Mouse (Mus musculus): ENCODE measurements around the gene Rnf20. TPM values are rescaled to one million over a fixed set of nuclear protein-coding genes. Genes with fewer than 3 reads are reported as not detected.
"Not testable (repeated sequence)": the region's sequence is repeated elsewhere in the genome, so short reads cannot be mapped to it uniquely, and the experiment has no call there.

Gene Rnf20
- 19.0 and 21.0 TPM in 2 replicates for polyA plus RNA-seq (2012; ENCODE audit: insufficient read depth, insufficient read length, missing spikeins)

- no peaks in the 10 kb centered on the region for H3K4me1 ChIP-seq (ENCODE audit: control insufficient read depth, insufficient read depth, insufficient read length, low read length)
- peak within 1 kb of the TSS; percentile 87 for H3K4me3 ChIP-seq (ENCODE audit: insufficient read depth, low read depth, low read length)
- H3K27ac ChIP-seq (replicated peaks; ENCODE audit: low read depth, low read length) = peak within 1 kb of the TSS; percentile 82
Measured at GRCm38 (mm10) chr4:49631319-49632138, at the start of gene Rnf20. Rnf20 (plus strand) TSS chr4:49632006.

- Histone ChIP-seq H3K27ac (replicated peaks; ENCODE audit: low read depth, low read length) (no peak overlapping the region), H3K4me1 (ENCODE audit: control insufficient read depth, insufficient read depth, insufficient read length, low read length) (peaks cover 3% of the 10 kb centered on the region; the same call in 1 of the 2 replicates), H3K4me3 (ENCODE audit: insufficient read depth, low read depth, low read length) (no peak overlapping the region)
Measured at GRCm38 (mm10) chr4:49583965-49584831, 47.6 kb upstream of the Rnf20 start.

GRCm38 (mm10) chr4:49585524-49586101, 46.2 kb upstream of the Rnf20 start:
- Histone ChIP-seq H3K4me1 (ENCODE audit: control insufficient read depth, insufficient read depth, insufficient read length, low read length) (peaks cover 3% of the 10 kb centered on the region; the same call in 1 of the 2 replicates), H3K4me3 (ENCODE audit: insufficient read depth, low read depth, low read length) (no peak overlapping the region), H3K27ac (replicated peaks; ENCODE audit: low read depth, low read length) (no peak overlapping the region)

- Histone ChIP-seq H3K4me3 (ENCODE audit: insufficient read depth, low read depth, low read length) (no peak overlapping the region), H3K27ac (replicated peaks; ENCODE audit: low read depth, low read length) (no peak overlapping the region), H3K4me1 (ENCODE audit: control insufficient read depth, insufficient read depth, insufficient read length, low read length) (peaks cover 3% of the 10 kb centered on the region; the same call in 1 of the 2 replicates)
Measured at GRCm38 (mm10) chr4:49586811-49587210, 45.0 kb upstream of the Rnf20 start.

- H3K27ac ChIP-seq (replicated peaks; ENCODE audit: low read depth, low read length) = no peak overlapping the region
- H3K4me1 ChIP-seq (ENCODE audit: control insufficient read depth, insufficient read depth, insufficient read length, low read length) = no peaks in the 10 kb centered on the region
- H3K4me3 ChIP-seq (ENCODE audit: insufficient read depth, low read depth, low read length) = no peak overlapping the region
Measured at GRCm38 (mm10) chr4:49590152-49590551, 41.7 kb upstream of the Rnf20 start.

- H3K27ac ChIP-seq (replicated peaks; ENCODE audit: low read depth, low read length) = peak overlapping the region; percentile 71
- H3K4me3 ChIP-seq (ENCODE audit: insufficient read depth, low read depth, low read length) = peak overlapping the region; percentile 96
- H3K4me1 ChIP-seq (ENCODE audit: control insufficient read depth, insufficient read depth, insufficient read length, low read length) = no peaks in the 10 kb centered on the region
Measured at GRCm38 (mm10) chr4:49596846-49597182, 35.0 kb upstream of the Rnf20 start.

GRCm38 (mm10) chr4:49597183-49598100, 34.4 kb upstream of the Rnf20 start, which contains the start of gene Tmem246:
Tmem246 (minus strand) TSS chr4:49597876.
- peak within 1 kb of the TSS; percentile 96 for H3K4me3 ChIP-seq (ENCODE audit: insufficient read depth, low read depth, low read length)
- no peaks in the 10 kb centered on the region for H3K4me1 ChIP-seq (ENCODE audit: control insufficient read depth, insufficient read depth, insufficient read length, low read length)
- H3K27ac ChIP-seq (replicated peaks; ENCODE audit: low read depth, low read length) = peak within 1 kb of the TSS; percentile 71

DNA sequence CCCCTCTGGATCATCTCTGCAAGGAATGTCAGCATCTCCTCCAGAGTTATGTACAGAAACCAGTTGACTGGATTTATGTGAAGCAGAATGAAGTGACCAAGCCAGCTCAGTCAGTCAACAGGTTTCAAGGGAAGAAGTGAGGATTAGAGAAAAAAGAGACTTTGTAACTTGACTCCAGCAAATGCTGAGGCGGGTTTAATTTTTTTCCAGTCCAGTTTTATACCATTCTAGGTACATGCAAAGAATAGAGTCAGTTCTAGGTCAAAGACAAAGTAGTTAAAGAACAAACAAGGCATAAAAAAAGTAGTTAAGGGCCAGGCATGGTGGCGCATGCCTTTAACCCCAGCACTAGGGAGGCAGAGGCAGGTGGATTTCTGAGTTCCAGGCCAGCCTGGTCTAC, 28.6 kb upstream of the Rnf20 start:
- Histone ChIP-seq H3K27ac (replicated peaks; ENCODE audit: low read depth, low read length) (no peak overlapping the region), H3K4me3 (ENCODE audit: insufficient read depth, low read depth, low read length) (no peak overlapping the region)

DNA sequence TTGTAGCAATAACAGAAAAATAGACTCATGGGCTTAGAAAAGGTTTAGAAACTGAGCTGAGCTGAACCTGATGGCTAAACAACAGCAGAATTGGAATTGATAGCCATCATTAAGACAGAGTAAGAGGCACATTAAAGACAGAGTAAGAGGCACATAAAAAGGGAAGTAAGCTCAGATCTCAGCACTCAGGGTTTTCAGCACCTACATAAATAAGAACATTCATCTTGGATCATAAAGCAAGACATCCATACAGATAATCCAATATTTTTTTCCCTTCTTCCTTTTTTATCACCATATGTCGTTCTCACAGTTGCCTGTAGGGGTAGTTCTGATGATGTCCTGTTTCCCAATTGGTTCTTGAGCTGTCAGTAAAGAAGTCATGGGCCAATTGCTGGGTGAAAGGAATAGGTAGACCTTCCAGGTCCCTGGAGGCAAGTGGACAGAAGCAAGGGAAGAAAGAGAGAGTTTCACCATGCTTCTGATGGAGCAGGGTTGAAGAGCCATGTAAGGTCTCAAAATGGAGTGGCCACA, 27.7 kb upstream of the Rnf20 start:
- no peak overlapping the region for H3K27ac ChIP-seq (replicated peaks; ENCODE audit: low read depth, low read length)
- H3K4me1 ChIP-seq (ENCODE audit: control insufficient read depth, insufficient read depth, insufficient read length, low read length) = no peaks in the 10 kb centered on the region
- H3K4me3 ChIP-seq (ENCODE audit: insufficient read depth, low read depth, low read length) = no peak overlapping the region

More for the DNA sequence above, 28.6 kb upstream of the Rnf20 start:
- H3K4me1 ChIP-seq (ENCODE audit: control insufficient read depth, insufficient read depth, insufficient read length, low read length) = no peaks in the 10 kb centered on the region

- no peak overlapping the region for H3K27ac ChIP-seq (replicated peaks; ENCODE audit: low read depth, low read length)
- no peaks in the 10 kb centered on the region for H3K4me1 ChIP-seq (ENCODE audit: control insufficient read depth, insufficient read depth, insufficient read length, low read length)
- no peak overlapping the region for H3K4me3 ChIP-seq (ENCODE audit: insufficient read depth, low read depth, low read length)
Measured at GRCm38 (mm10) chr4:49604616-49605015, 27.2 kb upstream of the Rnf20 start.

- Histone ChIP-seq H3K4me1 (ENCODE audit: control insufficient read depth, insufficient read depth, insufficient read length, low read length) (no peaks in the 10 kb centered on the region), H3K4me3 (ENCODE audit: insufficient read depth, low read depth, low read length) (no peak overlapping the region), H3K27ac (replicated peaks; ENCODE audit: low read depth, low read length) (no peak overlapping the region)
Measured at GRCm38 (mm10) chr4:49605459-49605858, 26.3 kb upstream of the Rnf20 start.

GRCm38 (mm10) chr4:49616924-49617323, 14.9 kb upstream of the Rnf20 start:
- Histone ChIP-seq H3K27ac (replicated peaks; ENCODE audit: low read depth, low read length) (no peak overlapping the region), H3K4me3 (ENCODE audit: insufficient read depth, low read depth, low read length) (no peak overlapping the region), H3K4me1 (ENCODE audit: control insufficient read depth, insufficient read depth, insufficient read length, low read length) (no peaks in the 10 kb centered on the region)

GRCm38 (mm10) chr4:49619861-49620260, 11.9 kb upstream of the Rnf20 start:
- H3K4me3 ChIP-seq (ENCODE audit: insufficient read depth, low read depth, low read length); H3K4me1 ChIP-seq (ENCODE audit: control insufficient read depth, insufficient read depth, insufficient read length, low read length); H3K27ac ChIP-seq (replicated peaks; ENCODE audit: low read depth, low read length): not testable (repeated sequence)

GRCm38 (mm10) chr4:49622272-49622671, 9.5 kb upstream of the Rnf20 start:
- no peak overlapping the region for H3K4me3 ChIP-seq (ENCODE audit: insufficient read depth, low read depth, low read length)
- no peak overlapping the region for H3K27ac ChIP-seq (replicated peaks; ENCODE audit: low read depth, low read length)
- no peaks in the 10 kb centered on the region for H3K4me1 ChIP-seq (ENCODE audit: control insufficient read depth, insufficient read depth, insufficient read length, low read length)
